ENCODE assay signal across 23 mouse cellular contexts in the genomic region with DNA sequence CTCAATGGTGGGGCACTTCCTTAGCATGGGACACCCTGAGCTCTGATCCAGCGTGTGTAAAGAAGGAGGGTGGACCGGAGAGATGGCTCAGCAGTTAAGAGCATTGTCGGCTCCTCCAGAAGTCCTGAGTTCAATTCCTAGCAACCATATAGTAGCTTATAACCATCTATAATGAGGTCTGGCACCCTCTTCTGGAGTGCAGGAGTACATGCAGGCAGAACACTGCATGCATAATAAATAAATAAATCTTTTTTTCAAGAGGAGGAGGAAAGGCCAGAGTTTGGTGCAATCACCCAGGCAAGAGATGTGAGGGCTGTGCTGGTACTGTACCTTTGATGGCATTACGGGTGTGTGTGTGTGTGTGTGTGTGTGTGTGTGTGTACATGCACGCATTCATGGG. TPM values are rescaled to one million over a fixed set of nuclear protein-coding genes. Genes with fewer than 3 reads are reported as not detected.
A peak's percentile ranks its signal among the peaks of the same experiment; 100 is the strongest.
DNase-seq lines count a peak whose midpoint lies in the region; ATAC-seq and TF ChIP-seq lines count a peak whose summit lies in the region.
"Had no signal": no experiment of that assay in that cellular context is flagged by ENCODE, and none has a peak within 500 bp of the region (broad histone marks: within the 10 kb centered on the region; RNA-seq: fewer than 3 reads in every experiment).

No protein-coding gene starts in this region.

- ATAC-seq in midbrain, postnatal 0 days (ENCODE audit: low FRiP score) = no peak
- no peak for ATAC-seq in midbrain, embryonic 15.5 days (replicated peaks)
- ATAC-seq: activated CD4-positive, CD25-positive, alpha-beta regulatory T cell, adult 4 months; forebrain, embryonic 15.5 days; Patski had no signal

- no peaks in the 10 kb centered on the region for H3K36me3 ChIP-seq in heart, adult 2 months (ENCODE audit: control insufficient read depth, insufficient read depth, low read length)
- no peaks in the 10 kb centered on the region for H3K36me3 ChIP-seq in midbrain, postnatal 0 days (ENCODE audit: insufficient read depth, low read length)
- no peaks in the 10 kb centered on the region for H3K36me3 ChIP-seq in midbrain, embryonic 15.5 days (replicated peaks)
- H3K36me3 ChIP-seq: forebrain, embryonic 15.5 days; heart, embryonic 12.5 days; limb, embryonic 12.5 days; liver, embryonic 13.5 days had no signal

- peak; percentile 24 for TF ChIP-seq CTCF in heart, adult 2 months (IDR thresholded peaks at IDR 0.05)
- TF ChIP-seq CTCF in left cerebral cortex, adult 2 months (IDR thresholded peaks at IDR 0.05) = peak; percentile 28; the same call in 1 of the 2 replicates
- TF ChIP-seq CTCF in midbrain, postnatal 0 days (IDR thresholded peaks at IDR 0.05) = peak; percentile 49

- H3K27me3 ChIP-seq in heart, adult 2 months (ENCODE audit: control insufficient read depth, insufficient read depth, low read length) = peaks cover 5% of the 10 kb centered on the region; the same call in 1 of the 2 replicates
- H3K27me3 ChIP-seq in midbrain, postnatal 0 days (ENCODE audit: insufficient read depth, low read length) = peaks cover 8% of the 10 kb centered on the region; the same call in 1 of the 2 replicates
- H3K27me3 ChIP-seq in midbrain, embryonic 15.5 days (replicated peaks) = peaks cover 21% of the 10 kb centered on the region; the same call in 1 of the 2 replicates

- intact Hi-C loops in heart, adult 2 months (cut with DNase I) = no loop called here
- intact Hi-C loops in left cerebral cortex, adult 2 months (cut with DNase I) = no loop called here

- H3K27ac ChIP-seq in heart, adult 2 months = no peak overlapping the region
- no peak overlapping the region for H3K27ac ChIP-seq in left cerebral cortex, adult 2 months
- no peak overlapping the region for H3K27ac ChIP-seq in midbrain, postnatal 0 days (ENCODE audit: low read depth, low read length)
- no peak overlapping the region for H3K27ac ChIP-seq in midbrain, embryonic 15.5 days
- H3K27ac ChIP-seq: forebrain, embryonic 15.5 days; limb, embryonic 12.5 days; liver, embryonic 13.5 days had no signal

- H3K4me2 ChIP-seq in midbrain, postnatal 0 days (ENCODE audit: low read depth, low read length, poor library complexity, severe bottlenecking) = no peak overlapping the region
- H3K4me2 ChIP-seq in midbrain, embryonic 15.5 days = no peak overlapping the region
- H3K4me2 ChIP-seq: forebrain, embryonic 15.5 days; heart, embryonic 12.5 days; limb, embryonic 12.5 days; liver, embryonic 13.5 days had no signal

- H3K9me3 ChIP-seq in midbrain, postnatal 0 days (ENCODE audit: low read length) = no peaks in the 10 kb centered on the region
- no peaks in the 10 kb centered on the region for H3K9me3 ChIP-seq in midbrain, embryonic 15.5 days
- H3K9me3 ChIP-seq: forebrain, embryonic 15.5 days; heart, embryonic 12.5 days; limb, embryonic 12.5 days; liver, embryonic 13.5 days had no signal

- TF ChIP-seq EP300 in heart, adult 2 months (IDR thresholded peaks at IDR 0.05; ENCODE audit: insufficient read depth, low read depth, low read length) = no peak

- no peak overlapping the region for H3K4me3 ChIP-seq in heart, adult 2 months
- H3K4me3 ChIP-seq in left cerebral cortex, adult 2 months = no peak overlapping the region
- no peak overlapping the region for H3K4me3 ChIP-seq in midbrain, postnatal 0 days (ENCODE audit: low read depth, low read length)
- H3K4me3 ChIP-seq in midbrain, embryonic 15.5 days = no peak overlapping the region
- H3K4me3 ChIP-seq: forebrain, embryonic 15.5 days; heart, embryonic 12.5 days; limb, embryonic 12.5 days; liver, embryonic 13.5 days; megakaryocyte, embryonic 14.5 days; myocyte had no signal

- H3K9ac ChIP-seq in heart, adult 2 months (ENCODE audit: low read depth, low read length) = no peak overlapping the region
- no peak overlapping the region for H3K9ac ChIP-seq in midbrain, postnatal 0 days (replicated peaks; ENCODE audit: low read length, poor library complexity, severe bottlenecking)
- H3K9ac ChIP-seq in midbrain, embryonic 15.5 days = no peak overlapping the region
- H3K9ac ChIP-seq: forebrain, embryonic 15.5 days; heart, embryonic 12.5 days; limb, embryonic 12.5 days; liver, embryonic 13.5 days had no signal

- TF ChIP-seq POLR2A in heart, adult 2 months (IDR thresholded peaks at IDR 0.05; ENCODE audit: insufficient read depth, low read depth, low read length) = no peak

- WGBS in heart, adult 2 months = 91% methylated on average over 5 of the region's 5 CpGs
- WGBS in midbrain, postnatal 0 days = 90% methylated on average over 5 of the region's 5 CpGs
- 84% methylated on average over 5 of the region's 5 CpGs for WGBS in midbrain, embryonic 15.5 days

- H3K79me2 ChIP-seq in heart, adult 2 months (replicated peaks; ENCODE audit: control insufficient read depth, insufficient read depth, low read length) = no peaks in the 10 kb centered on the region

- DNase-seq in heart, adult 2 months = no peak
- DNase-seq in heart, adult 18-20 months = no peak
- no peak for DNase-seq in left cerebral cortex, adult 2 months (ENCODE audit: extremely low spot score in 1 of 2, low spot score in 2 of 2)
- DNase-seq in left cerebral cortex, adult 18-20 months (ENCODE audit: low spot score in 2 of 2) = no peak
- DNase-seq in midbrain, postnatal 0 days (ENCODE audit: low spot score) = no peak
- no peak for DNase-seq in thymus, postnatal 4 days
- DNase-seq: adrenal gland, postnatal 10 days; B cell, adult 2 months; cerebellum, adult 9-11 months; heart, postnatal 14 days; kidney, adult 8-10 months; kidney, postnatal 36 days; layer of hippocampus, adult 9-11 months; liver, embryonic 13.5 days; lung, postnatal 14 days had no signal

- H3K4me1 ChIP-seq in heart, adult 2 months (ENCODE audit: control insufficient read depth, insufficient read depth, low read length) = no peaks in the 10 kb centered on the region
- H3K4me1 ChIP-seq in midbrain, postnatal 0 days (ENCODE audit: insufficient read depth, low read length) = peaks cover 10% of the 10 kb centered on the region; the same call in 1 of the 2 replicates
- H3K4me1 ChIP-seq in midbrain, embryonic 15.5 days = peaks cover 36% of the 10 kb centered on the region
- H3K4me1 ChIP-seq: heart, embryonic 12.5 days; limb, embryonic 12.5 days; liver, embryonic 13.5 days had no signal

RNA-seq across cellular contexts. Expression of a gene that starts 12.7 kb away (rescaled TPM):
- not detected for total RNA-seq in heart, adult 2 months (2021)
- polyA plus RNA-seq in heart, adult 2 months (2012; rRNA removed) = 0.39 TPM in 1 of 2 replicates, not detected in the other
- total RNA-seq in heart, adult 18-20 months (2021) = under 1 TPM in 1 of 2 experiments, not detected in 1; 0.51 TPM
- total RNA-seq in left cerebral cortex, adult 2 months (2021) = under 1 TPM in 1 of 2 experiments, not detected in 1; 0.47 TPM
- not detected for total RNA-seq in left cerebral cortex, adult 18-20 months (2021)
- 1.0 and 3.3 TPM in 2 replicates for total RNA-seq in midbrain, postnatal 0 days (2014; rRNA removed)
- 1.2 and 1.3 TPM in 2 replicates for polyA plus RNA-seq in midbrain, postnatal 0 days (2015; fragmentation: Nextera tagmentation; extraction: Ambion mirVana)
- 0.82 and 1.3 TPM in 2 replicates for polyA plus RNA-seq in midbrain, embryonic 15.5 days (2015; fragmentation: Nextera tagmentation; extraction: Ambion mirVana)
- polyA plus RNA-seq: forebrain, embryonic 15.5 days had no signal

RNA-seq across cellular contexts. Expression of a gene that starts 17.9 kb away (rescaled TPM):
- total RNA-seq in heart, adult 2 months (2021) = 1 to 10 TPM; 6.1 to 7.0 TPM
- 3.2 and 7.7 TPM in 2 replicates for polyA plus RNA-seq in heart, adult 2 months (2012; rRNA removed)
- total RNA-seq in heart, adult 18-20 months (2021) = 1 to 10 TPM; 7.0 to 7.5 TPM
- total RNA-seq in left cerebral cortex, adult 2 months (2021) = 10 to 100 TPM; 10.4 to 11.7 TPM
- total RNA-seq in left cerebral cortex, adult 18-20 months (2021) = 10 to 100 TPM; 11.2 to 12.7 TPM
- 4.9 and 5.1 TPM in 2 replicates for total RNA-seq in midbrain, postnatal 0 days (2014; rRNA removed)
- 3.1 and 3.3 TPM in 2 replicates for polyA plus RNA-seq in midbrain, postnatal 0 days (2015; fragmentation: Nextera tagmentation; extraction: Ambion mirVana)
- polyA plus RNA-seq in midbrain, embryonic 15.5 days (2015; fragmentation: Nextera tagmentation; extraction: Ambion mirVana) = 8.0 and 8.9 TPM in 2 replicates
